Mouse (Mus musculus): Measurements from ENCODE around the gene Tex29.

GRCm38 (mm10) chr8:11801571-11801970, 38.7 kb upstream of the Tex29 start:
- TF ChIP-seq HCFC1 (IDR thresholded peaks at IDR 0.05; ENCODE audit: borderline replicate concordance, insufficient read depth, low read length): no peak
- no peak for TF ChIP-seq ZC3H11A (IDR thresholded peaks at IDR 0.05; ENCODE audit: borderline replicate concordance, low read depth, low read length)
- no peak for TF ChIP-seq ZNF384 (IDR thresholded peaks at IDR 0.05; ENCODE audit: low read depth, low read length)
- no peak for TF ChIP-seq MAFK (IDR thresholded peaks at IDR 0.05; ENCODE audit: insufficient read depth, low read depth, low read length)
- TF ChIP-seq CHD2 (IDR thresholded peaks at IDR 0.05; ENCODE audit: low read depth, low read length): no peak
